Mouse (Mus musculus): ENCODE results near the gene Man2a1.
"Not testable (repeated sequence)": the region's sequence is repeated elsewhere in the genome, so short reads cannot be mapped to it uniquely, and the experiment has no call there.

The Man2a1 gene

GRCm38 (mm10) chr17:64753507-64753906 is 153.0 kb downstream of the Man2a1 start:
- no peak for DNase-seq (ENCODE audit: low read depth, low spot score)

- DNase-seq (ENCODE audit: low read depth, low spot score), result no peak
Observed at GRCm38 (mm10) chr17:64754142-64754863, 153.8 kb downstream of the Man2a1 start.

DNA sequence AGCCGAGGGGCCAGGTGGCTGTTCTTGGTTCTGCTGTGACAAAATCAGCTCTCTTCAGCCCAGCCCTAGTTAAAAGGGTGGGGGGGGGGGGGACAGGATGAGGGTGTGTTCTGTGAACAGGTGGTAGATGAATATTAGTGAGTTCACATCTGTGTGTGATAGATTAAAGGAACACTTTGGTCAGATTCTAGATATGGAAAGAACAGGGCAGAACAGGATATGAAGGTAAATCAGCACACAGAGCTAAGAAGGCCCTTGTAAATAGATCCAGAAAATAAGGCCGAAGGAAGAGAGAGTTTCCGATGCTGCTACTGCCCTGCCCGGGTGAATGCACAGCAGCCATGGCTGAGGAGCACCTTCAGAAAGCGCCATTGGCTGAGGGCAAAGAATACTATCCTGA is 154.7 kb downstream of the Man2a1 start:
- DNase-seq (ENCODE audit: low read depth, low spot score), result no peak

DNA sequence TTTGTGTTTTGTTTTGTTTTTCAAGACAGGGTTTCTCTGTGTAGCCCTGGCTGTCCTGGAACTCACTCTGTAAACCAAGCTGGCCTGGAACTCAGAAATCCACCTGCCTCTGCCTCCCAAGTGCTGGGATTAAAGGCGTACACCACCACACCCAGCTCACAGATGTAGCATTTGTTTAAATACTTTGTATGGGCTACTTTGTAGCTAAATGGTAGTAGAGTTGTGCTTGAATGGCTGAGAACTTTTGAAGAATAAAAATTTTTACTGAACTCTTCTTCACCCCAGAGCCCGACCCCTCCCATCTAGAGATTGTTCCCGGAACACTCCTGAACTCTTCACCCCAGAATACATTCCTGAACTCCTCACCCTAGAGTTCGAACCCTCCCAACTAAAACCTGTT is 162.1 kb downstream of the Man2a1 start:
- not testable (repeated sequence) for DNase-seq (ENCODE audit: low read depth, low spot score)

- no peak for DNase-seq (ENCODE audit: low read depth, low spot score)
Observed at GRCm38 (mm10) chr17:64763491-64763890, 163.0 kb downstream of the Man2a1 start.

DNA sequence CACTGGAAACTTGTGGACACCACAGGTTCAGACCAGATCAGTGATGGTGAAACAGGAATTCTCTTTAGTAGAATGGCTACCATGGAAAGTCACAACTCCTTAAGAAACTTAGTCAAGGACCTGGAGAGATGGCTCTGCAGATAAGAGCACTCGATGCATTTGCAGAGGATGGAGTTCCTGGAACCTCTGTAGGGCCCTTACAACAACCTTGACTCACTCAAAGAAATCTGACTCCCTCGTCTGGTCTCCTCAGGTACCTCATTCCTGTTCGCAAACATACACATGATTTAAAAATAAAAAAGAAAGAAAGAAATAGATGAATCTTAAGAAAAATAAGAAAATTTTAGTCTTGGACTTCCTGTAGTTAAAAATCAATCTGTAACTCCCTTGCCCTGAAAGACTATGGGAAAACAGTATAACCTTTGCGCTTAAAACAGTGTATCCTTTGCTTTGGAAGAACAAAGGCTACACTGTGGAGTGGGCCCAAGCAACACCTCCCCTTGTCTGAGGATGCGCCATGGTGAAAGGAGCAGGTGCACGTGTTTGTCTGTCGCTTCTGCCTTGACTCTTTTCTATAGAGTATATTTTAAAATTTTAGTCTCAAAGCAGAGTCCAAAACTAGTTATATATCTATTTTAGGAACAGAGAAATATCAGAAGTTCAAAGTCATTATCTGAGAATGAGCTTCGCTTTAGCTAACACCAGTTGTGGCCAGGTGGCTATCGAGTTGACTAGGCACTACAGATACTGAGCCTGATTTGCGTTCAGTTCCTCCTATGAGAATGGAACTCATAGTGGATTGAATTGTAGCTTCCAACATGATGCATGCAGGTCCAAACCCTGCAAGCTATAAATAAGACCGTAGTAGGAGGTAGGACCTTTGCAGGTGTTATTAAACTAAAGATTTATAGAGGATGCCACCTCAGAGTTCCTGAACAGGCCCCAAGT is 163.9 kb downstream of the Man2a1 start:
- no peak for DNase-seq (ENCODE audit: low read depth, low spot score)

- no peak for DNase-seq (ENCODE audit: low read depth, low spot score)
Observed at GRCm38 (mm10) chr17:64765286-64765685, 164.8 kb downstream of the Man2a1 start.

GRCm38 (mm10) chr17:64766507-64766906 is 166.0 kb downstream of the Man2a1 start:
- no peak for DNase-seq (ENCODE audit: low read depth, low spot score)

- no peak for DNase-seq (ENCODE audit: low read depth, low spot score)
Observed at GRCm38 (mm10) chr17:64770277-64770676, 169.7 kb downstream of the Man2a1 start.

- DNase-seq (ENCODE audit: low read depth, low spot score), result no peak
Observed at GRCm38 (mm10) chr17:64772611-64773010, 172.1 kb downstream of the Man2a1 start.

- no peak for DNase-seq (ENCODE audit: low read depth, low spot score)
Observed at GRCm38 (mm10) chr17:64774218-64774617, 173.7 kb downstream of the Man2a1 start.

GRCm38 (mm10) chr17:64778300-64778699 is 177.8 kb downstream of the Man2a1 start:
- no peak for DNase-seq (ENCODE audit: low read depth, low spot score)

- DNase-seq (ENCODE audit: low read depth, low spot score), result no peak
Observed at GRCm38 (mm10) chr17:64778756-64779155, 178.2 kb downstream of the Man2a1 start.

DNA sequence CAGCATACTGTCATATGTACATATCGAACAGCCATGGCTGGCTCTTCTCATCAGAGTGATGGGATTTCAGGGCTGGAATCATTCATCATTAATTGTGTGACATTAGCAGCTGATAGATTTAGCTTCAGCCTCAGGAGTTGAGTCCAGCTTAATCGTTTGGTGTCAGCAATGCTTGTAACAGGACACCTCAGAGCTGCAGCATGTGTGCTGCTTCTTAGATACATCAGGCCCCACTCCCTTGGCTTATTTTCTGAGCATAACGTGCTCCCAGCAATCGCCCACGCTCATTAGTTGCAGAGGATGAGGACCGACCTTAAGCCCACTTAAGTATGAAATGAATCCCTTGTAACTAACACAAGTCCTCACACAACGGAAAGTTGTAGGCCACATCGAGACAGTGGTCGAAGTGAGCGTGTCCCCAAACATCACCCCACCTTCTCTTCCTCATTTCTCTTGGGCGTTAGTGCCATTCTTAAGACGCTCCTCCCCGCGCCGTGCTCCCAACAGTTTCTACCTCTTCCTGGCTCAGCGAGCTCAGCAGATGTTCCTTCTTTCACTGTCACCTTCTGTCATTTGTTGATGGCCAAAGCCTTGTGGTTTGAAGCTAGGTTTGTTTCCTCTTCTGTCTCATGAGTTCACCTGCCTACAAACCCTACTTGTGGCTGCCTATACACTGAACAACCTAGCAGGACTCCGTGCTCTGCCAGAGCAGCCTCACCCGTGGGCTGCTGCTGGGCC is 180.4 kb downstream of the Man2a1 start:
- DNase-seq (ENCODE audit: low read depth, low spot score), result no peak

- no peak for DNase-seq (ENCODE audit: low read depth, low spot score)
Observed at GRCm38 (mm10) chr17:64782307-64782706, 181.8 kb downstream of the Man2a1 start.

- DNase-seq (ENCODE audit: low read depth, low spot score), result no peak
Observed at GRCm38 (mm10) chr17:64785961-64786360, 185.4 kb downstream of the Man2a1 start.

DNA sequence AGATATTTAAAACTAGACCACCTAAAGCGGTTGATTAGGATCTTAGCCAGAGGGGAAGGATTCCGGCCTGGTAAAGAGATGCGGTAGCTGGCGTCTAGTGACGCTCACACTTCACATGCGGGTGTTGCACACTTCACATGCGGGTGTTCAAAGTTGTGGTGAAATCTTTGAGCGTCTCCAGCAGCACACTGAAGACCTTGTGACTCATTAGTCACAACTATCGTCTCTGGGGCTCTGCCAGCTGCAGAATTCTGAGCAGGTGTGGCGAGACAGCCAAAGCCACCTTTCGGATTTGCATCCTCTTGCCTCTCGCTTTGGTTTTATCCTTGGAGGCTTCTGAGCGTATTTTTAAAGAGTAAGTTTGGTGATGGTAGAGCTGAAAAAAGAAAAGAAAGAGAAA is 187.8 kb downstream of the Man2a1 start:
- DNase-seq (ENCODE audit: low read depth, low spot score), result no peak

DNA sequence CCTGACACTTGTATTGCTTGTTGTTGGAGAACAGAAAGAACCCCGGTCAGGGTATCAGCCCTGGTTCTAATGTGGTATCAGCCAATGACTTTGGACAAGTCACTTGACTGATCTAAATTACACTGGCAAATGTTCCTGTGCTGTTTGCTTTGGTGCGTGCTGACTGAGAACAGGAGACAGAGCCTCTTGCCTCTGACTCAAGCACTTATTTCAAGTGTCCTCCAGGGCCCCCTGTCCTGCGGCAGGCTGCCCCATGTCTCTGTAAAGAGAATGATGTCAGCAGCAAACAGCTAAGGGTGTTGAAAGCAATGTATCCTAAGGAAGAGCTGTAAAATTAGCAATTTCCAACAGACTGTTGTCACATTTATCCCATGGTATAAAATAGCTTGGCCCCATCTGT is 188.6 kb downstream of the Man2a1 start:
- DNase-seq (ENCODE audit: low read depth, low spot score), result no peak

GRCm38 (mm10) chr17:64792076-64792475 is 191.5 kb downstream of the Man2a1 start:
- DNase-seq (ENCODE audit: low read depth, low spot score), result no peak

- no peak for DNase-seq (ENCODE audit: low read depth, low spot score)
Observed at GRCm38 (mm10) chr17:64792623-64793022, 192.1 kb downstream of the Man2a1 start.

DNA sequence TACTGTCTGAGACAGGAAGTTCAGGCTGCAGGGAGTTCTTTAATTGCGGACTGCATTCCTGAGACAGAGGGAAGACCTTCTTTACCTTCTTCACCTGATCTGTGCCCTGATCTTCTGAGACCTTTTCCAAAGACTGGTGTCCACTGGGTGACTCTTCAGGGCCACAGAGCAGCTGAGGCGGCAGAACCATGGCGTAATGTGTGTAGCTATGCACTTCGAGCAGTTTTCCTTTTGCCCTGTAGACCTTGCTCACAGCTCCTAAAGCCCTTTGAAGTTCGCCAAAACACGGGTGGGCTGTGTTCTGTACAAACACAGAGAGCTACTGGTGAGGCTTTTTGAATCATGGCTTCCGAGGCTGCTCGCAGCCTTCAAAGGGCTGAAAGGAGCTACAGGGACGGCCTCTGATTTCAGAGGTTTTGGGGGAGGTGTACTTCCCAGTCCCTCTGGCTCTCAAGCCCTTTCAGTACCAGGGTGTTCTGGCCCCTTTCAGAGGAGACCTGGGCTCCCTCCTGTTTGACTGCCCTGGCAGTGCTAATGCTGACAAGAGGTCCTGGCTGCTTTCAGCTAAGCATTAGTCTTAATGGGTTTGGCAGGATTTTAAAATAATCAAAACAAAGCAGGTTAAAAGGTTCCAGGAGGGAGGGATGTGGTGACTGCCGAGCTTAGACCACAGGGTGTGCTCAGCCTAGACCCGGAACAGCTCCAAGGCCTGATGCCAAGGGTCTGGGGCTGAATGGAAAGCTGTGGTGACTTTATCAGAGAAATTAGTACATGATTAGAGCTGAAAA is 201.8 kb downstream of the Man2a1 start:
- DNase-seq (ENCODE audit: low read depth, low spot score), result no peak

Data from c-Kit-negative CD71-positive TER-119-positive erythroid progenitor cells, embryonic 14.5 days (primary cell).